Mouse (Mus musculus): Measurements from ENCODE around the gene Hist1h1c.

- TF ChIP-seq CTCF (IDR thresholded peaks at IDR 0.05; ENCODE audit: insufficient read depth, low read length) = no peak
- TF ChIP-seq POLR2A (IDR thresholded peaks at IDR 0.05; ENCODE audit: borderline replicate concordance, extremely low read depth, low read depth, low read length) = no peak
These were observed 1.5 kb upstream of the Hist1h1c start for GRCm38 (mm10) chr13:23737091-23737490.
